Mouse (Mus musculus) liver, adult 2 months (tissue): ENCODE results near the gene Hrh1.

Experiments used
- CTCF ChIP-seq: fragments of 200-500 bp; IDR thresholded peaks from 2 replicates; pipeline ENCODE4 v1.5.1; 2011; ENCODE audit warnings: low read depth, low read length, control low read depth
- POLR2A ChIP-seq: fragments of 200-500 bp; IDR thresholded peaks from 2 replicates; pipeline ENCODE4 v1.6.1; 2011; ENCODE audit warnings: low read length, control low read depth; ENCODE audit not compliant: insufficient read depth; ENCODE audit errors: extremely low read depth

- no peak for TF ChIP-seq CTCF
- TF ChIP-seq POLR2A = no peak
These were observed 1.1 kb upstream of the Hrh1 start for GRCm38 (mm10) chr6:114396605-114397004.
